ENCODE assay signal across 14 mouse cellular contexts in genomic region chrX:58033521-58033920, GRCm38 (mm10). TPM values are rescaled to one million over a fixed set of nuclear protein-coding genes. Genes with fewer than 3 reads are reported as not detected.
A peak's percentile ranks its signal among the peaks of the same experiment; 100 is the strongest.
DNase-seq lines count a peak whose midpoint lies in the region; ATAC-seq and TF ChIP-seq lines count a peak whose summit lies in the region.
"Had no signal": no experiment of that assay in that cellular context is flagged by ENCODE, and none has a peak within 500 bp of the region (broad histone marks: within the 10 kb centered on the region; RNA-seq: fewer than 3 reads in every experiment).

No protein-coding gene starts in this region.

- H3K79me2 ChIP-seq in heart, adult 2 months (replicated peaks; ENCODE audit: control insufficient read depth, insufficient read depth, low read length): no peaks in the 10 kb centered on the region

- H3K4me1 ChIP-seq in heart, embryonic 13.5 days: peaks cover 6% of the 10 kb centered on the region
- no peaks in the 10 kb centered on the region for H3K4me1 ChIP-seq in heart, adult 2 months (ENCODE audit: control insufficient read depth, insufficient read depth, low read length)
- H3K4me1 ChIP-seq in forebrain, embryonic 12.5 days: no peaks in the 10 kb centered on the region
- peaks cover 8% of the 10 kb centered on the region; the same call in 1 of the 2 replicates for H3K4me1 ChIP-seq in limb, embryonic 10.5 days
- no peaks in the 10 kb centered on the region for H3K4me1 ChIP-seq in neural tube, embryonic 12.5 days
- H3K4me1 ChIP-seq in kidney, embryonic 16.5 days (ENCODE audit: insufficient read depth, low read length): peaks cover 6% of the 10 kb centered on the region; the same call in 1 of the 2 replicates
- H3K4me1 ChIP-seq: liver, embryonic 13.5 days had no signal

- intact Hi-C loops in heart, adult 2 months (cut with DNase I): loop anchor here (5.0 kb wide), 1 partner anchor 111 kb away; no protein-coding TSS in a partner anchor

- 12% methylated on average over 22 of the region's 22 CpGs for WGBS in heart, embryonic 13.5 days
- WGBS in heart, adult 2 months: 13% methylated on average over 22 of the region's 22 CpGs
- WGBS in forebrain, embryonic 12.5 days: 16% methylated on average over 22 of the region's 22 CpGs
- WGBS in limb, embryonic 10.5 days: 20% methylated on average over 22 of the region's 22 CpGs
- 12% methylated on average over 22 of the region's 22 CpGs for WGBS in neural tube, embryonic 12.5 days
- WGBS in kidney, embryonic 16.5 days: 26% methylated on average over 22 of the region's 22 CpGs

- no peak for TF ChIP-seq CTCF in heart, adult 2 months (IDR thresholded peaks at IDR 0.05)

- no peak overlapping the region; the same call in 1 of the 2 replicates for H3K4me2 ChIP-seq in heart, embryonic 13.5 days
- peak overlapping the region; percentile 60 for H3K4me2 ChIP-seq in forebrain, embryonic 12.5 days
- peak overlapping the region; percentile 61 for H3K4me2 ChIP-seq in neural tube, embryonic 12.5 days (replicated peaks)
- H3K4me2 ChIP-seq in kidney, embryonic 16.5 days (replicated peaks; ENCODE audit: low read depth, low read length): no peak overlapping the region
- H3K4me2 ChIP-seq: liver, embryonic 13.5 days had no signal

- no peaks in the 10 kb centered on the region for H3K36me3 ChIP-seq in heart, embryonic 13.5 days
- no peaks in the 10 kb centered on the region for H3K36me3 ChIP-seq in heart, adult 2 months (ENCODE audit: control insufficient read depth, insufficient read depth, low read length)
- H3K36me3 ChIP-seq in forebrain, embryonic 12.5 days (replicated peaks): no peaks in the 10 kb centered on the region
- no peaks in the 10 kb centered on the region for H3K36me3 ChIP-seq in limb, embryonic 10.5 days
- no peaks in the 10 kb centered on the region for H3K36me3 ChIP-seq in neural tube, embryonic 12.5 days
- no peaks in the 10 kb centered on the region for H3K36me3 ChIP-seq in kidney, embryonic 16.5 days (ENCODE audit: insufficient read depth, low read length)
- H3K36me3 ChIP-seq: liver, embryonic 13.5 days had no signal

- H3K9me3 ChIP-seq in heart, embryonic 13.5 days: no peaks in the 10 kb centered on the region
- H3K9me3 ChIP-seq in forebrain, embryonic 12.5 days: no peaks in the 10 kb centered on the region
- no peaks in the 10 kb centered on the region for H3K9me3 ChIP-seq in limb, embryonic 10.5 days (replicated peaks)
- H3K9me3 ChIP-seq in neural tube, embryonic 12.5 days: no peaks in the 10 kb centered on the region
- H3K9me3 ChIP-seq in kidney, embryonic 16.5 days (ENCODE audit: low read length): peaks cover 5% of the 10 kb centered on the region; the same call in 1 of the 2 replicates
- H3K9me3 ChIP-seq: liver, embryonic 13.5 days had no signal

- ATAC-seq in heart, embryonic 13.5 days (ENCODE audit: extremely low read depth, insufficient number of reproducible peaks, low FRiP score, low TSS enrichment): no peak
- no peak for ATAC-seq in forebrain, embryonic 12.5 days (ENCODE audit: low FRiP score)
- ATAC-seq in neural tube, embryonic 12.5 days (ENCODE audit: low FRiP score, low read depth): no peak
- no peak for ATAC-seq in kidney, embryonic 16.5 days (ENCODE audit: low FRiP score, low TSS enrichment)
- ATAC-seq: intestine, postnatal 0 days had no signal

- H3K9ac ChIP-seq in heart, embryonic 13.5 days: no peak overlapping the region
- H3K9ac ChIP-seq in heart, adult 2 months (ENCODE audit: low read depth, low read length): no peak overlapping the region
- H3K9ac ChIP-seq in forebrain, embryonic 12.5 days: peak overlapping the region; percentile 72
- H3K9ac ChIP-seq in neural tube, embryonic 12.5 days: peak overlapping the region; percentile 66
- no peak overlapping the region for H3K9ac ChIP-seq in kidney, embryonic 16.5 days (replicated peaks; ENCODE audit: low read length)
- H3K9ac ChIP-seq: liver, embryonic 13.5 days had no signal

- peaks cover 88% of the 10 kb centered on the region for H3K27me3 ChIP-seq in heart, embryonic 13.5 days (replicated peaks)
- H3K27me3 ChIP-seq in heart, adult 2 months (ENCODE audit: control insufficient read depth, insufficient read depth, low read length): peaks cover 18% of the 10 kb centered on the region
- peaks cover 10% of the 10 kb centered on the region for H3K27me3 ChIP-seq in forebrain, embryonic 12.5 days
- H3K27me3 ChIP-seq in limb, embryonic 10.5 days (ENCODE audit: low read depth, poor library complexity, severe bottlenecking): peaks cover 78% of the 10 kb centered on the region
- H3K27me3 ChIP-seq in neural tube, embryonic 12.5 days (replicated peaks): no peaks in the 10 kb centered on the region
- peaks cover 77% of the 10 kb centered on the region for H3K27me3 ChIP-seq in kidney, embryonic 16.5 days (ENCODE audit: insufficient read depth, low read length)

- no peak for TF ChIP-seq EP300 in heart, adult 2 months (IDR thresholded peaks at IDR 0.05; ENCODE audit: insufficient read depth, low read depth, low read length)

- TF ChIP-seq POLR2A in heart, adult 2 months (IDR thresholded peaks at IDR 0.05; ENCODE audit: insufficient read depth, low read depth, low read length): no peak

- H3K4me3 ChIP-seq in heart, embryonic 13.5 days: 0 out of 2 replicates have a peak overlapping the region, but pooled peaks have one; percentile 9
- H3K4me3 ChIP-seq in heart, adult 2 months: no peak overlapping the region
- peak overlapping the region; percentile 52 for H3K4me3 ChIP-seq in forebrain, embryonic 12.5 days (replicated peaks)
- peak overlapping the region; percentile 54 for H3K4me3 ChIP-seq in limb, embryonic 10.5 days
- H3K4me3 ChIP-seq in neural tube, embryonic 12.5 days: peak overlapping the region; percentile 46
- no peak overlapping the region for H3K4me3 ChIP-seq in kidney, embryonic 16.5 days (ENCODE audit: low read length)
- H3K4me3 ChIP-seq: liver, embryonic 13.5 days had no signal

- H3K27ac ChIP-seq in heart, embryonic 13.5 days (replicated peaks): no peak overlapping the region
- no peak overlapping the region for H3K27ac ChIP-seq in heart, adult 2 months
- peak overlapping the region; percentile 56; the same call in 1 of the 2 replicates for H3K27ac ChIP-seq in forebrain, embryonic 12.5 days
- H3K27ac ChIP-seq in limb, embryonic 10.5 days: peak overlapping the region; percentile 62; the same call in 1 of the 2 replicates
- no peak overlapping the region for H3K27ac ChIP-seq in neural tube, embryonic 12.5 days
- H3K27ac ChIP-seq in kidney, embryonic 16.5 days (ENCODE audit: low read length): no peak overlapping the region
- H3K27ac ChIP-seq: liver, embryonic 13.5 days had no signal

- no peak for DNase-seq in heart, adult 2 months
- peak; percentile 35 for DNase-seq in limb, embryonic 10.5 days (ENCODE audit: low spot score)
- no peak for DNase-seq in spleen, postnatal 14 days (ENCODE audit: low spot score in 2 of 2)
- DNase-seq in gastrocnemius, postnatal 25 days: no peak
- DNase-seq: adrenal gland, postnatal 36 days; liver, embryonic 13.5 days had no signal

RNA-seq across cellular contexts. Expression of gene Zic3, which starts 11.0 kb away (rescaled TPM):
- polyA plus RNA-seq in heart, embryonic 13.5 days (2015; fragmentation: Nextera tagmentation; extraction: Ambion mirVana): 0.05 and 0.13 TPM in 2 replicates
- total RNA-seq in heart, adult 2 months (2021): not detected
- 0.12 TPM in 1 of 2 replicates, not detected in the other for polyA plus RNA-seq in heart, adult 2 months (2012; rRNA removed)
- polyA plus RNA-seq in forebrain, embryonic 12.5 days (2016; fragmentation: Nextera tagmentation; extraction: Ambion mirVana): 27.5 and 33.0 TPM in 2 replicates
- 6.7 and 11.4 TPM in 2 replicates for polyA plus RNA-seq in limb, embryonic 10.5 days (2016; fragmentation: Nextera tagmentation; extraction: Ambion mirVana)
- polyA plus RNA-seq in neural tube, embryonic 12.5 days (2016; fragmentation: Nextera tagmentation; extraction: Ambion mirVana): 13.4 and 18.3 TPM in 2 replicates
- polyA plus RNA-seq in kidney, embryonic 16.5 days (2015; fragmentation: Nextera tagmentation; extraction: Ambion mirVana): not detected in 2 replicates
- total RNA-seq in gastrocnemius, postnatal 25 days (2021): not detected
- total RNA-seq: adrenal gland, postnatal 36 days; granulocyte monocyte progenitor cell, adult 5-6 weeks; megakaryocyte, adult 5-6 weeks had no signal
- polyA plus RNA-seq: intestine, postnatal 0 days; liver, embryonic 13.5 days; stomach, embryonic 14.5 days had no signal

Comparison
In these comparisons a context has a peak if more than half of its experiments do, and no peak if none do; other contexts are left out.
1. H3K4me3 ChIP-seq: peak in heart, embryonic 13.5 days (single experiment), forebrain, embryonic 12.5 days (single experiment), limb, embryonic 10.5 days (single experiment) and neural tube, embryonic 12.5 days (single experiment); none in heart, adult 2 months (single experiment) and kidney, embryonic 16.5 days (single experiment).
2. H3K27ac ChIP-seq: peak in forebrain, embryonic 12.5 days (single experiment) and limb, embryonic 10.5 days (single experiment); none in heart, embryonic 13.5 days (single experiment), heart, adult 2 months (single experiment), neural tube, embryonic 12.5 days (single experiment) and kidney, embryonic 16.5 days (single experiment).
3. H3K4me2 ChIP-seq: peak in forebrain, embryonic 12.5 days (single experiment) and neural tube, embryonic 12.5 days (single experiment); none in heart, embryonic 13.5 days (single experiment) and kidney, embryonic 16.5 days (single experiment).
4. H3K9ac ChIP-seq: peak in forebrain, embryonic 12.5 days (single experiment) and neural tube, embryonic 12.5 days (single experiment); none in heart, embryonic 13.5 days (single experiment), heart, adult 2 months (single experiment) and kidney, embryonic 16.5 days (single experiment).